Mouse (Mus musculus): ENCODE results near the gene Fam229b.

The Fam229b gene

DNA sequence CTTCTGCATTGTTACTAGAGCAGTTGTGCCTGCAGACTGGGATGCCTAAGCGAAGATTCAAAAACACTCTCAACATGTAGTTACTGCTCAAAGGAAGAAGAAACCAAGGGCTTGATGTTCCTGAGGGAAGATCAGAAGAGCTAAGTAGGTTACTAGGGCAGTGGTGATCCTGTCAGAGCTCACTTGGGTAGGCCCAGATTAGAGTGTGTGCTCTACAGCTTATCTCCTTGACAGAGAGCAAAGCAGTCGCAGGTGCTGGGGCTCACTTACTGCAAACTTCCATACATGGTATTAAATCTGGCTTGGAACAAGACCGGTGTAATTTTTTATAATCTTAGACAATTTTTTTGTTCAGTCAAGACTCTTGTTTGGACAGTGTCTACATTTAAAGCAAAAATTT, 4.1 kb upstream of the Fam229b start:
- in situ Hi-C loops (cut with MseI, MboI): no loop called here

DNA sequence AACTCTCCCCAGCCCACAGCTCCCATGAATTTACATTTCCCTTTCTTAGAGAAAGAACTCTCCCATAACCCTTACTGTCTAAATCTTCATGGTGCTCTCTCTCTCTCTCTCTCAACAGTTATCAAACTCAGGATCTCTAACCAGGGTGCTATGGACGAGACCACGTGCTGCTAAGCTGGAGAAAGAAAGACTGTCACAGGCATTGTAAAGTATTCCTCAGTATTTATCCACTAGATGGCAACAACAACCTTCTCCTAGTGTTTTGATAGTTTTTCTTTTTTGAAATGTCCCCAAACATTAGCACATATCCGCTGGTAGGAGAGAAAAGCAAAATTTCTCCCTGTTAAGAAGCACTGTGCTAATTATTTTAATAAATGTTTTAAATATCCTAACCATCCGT, 12.3 kb downstream of the Fam229b start:
- in situ Hi-C loops (cut with MseI, MboI): no loop called here

DNA sequence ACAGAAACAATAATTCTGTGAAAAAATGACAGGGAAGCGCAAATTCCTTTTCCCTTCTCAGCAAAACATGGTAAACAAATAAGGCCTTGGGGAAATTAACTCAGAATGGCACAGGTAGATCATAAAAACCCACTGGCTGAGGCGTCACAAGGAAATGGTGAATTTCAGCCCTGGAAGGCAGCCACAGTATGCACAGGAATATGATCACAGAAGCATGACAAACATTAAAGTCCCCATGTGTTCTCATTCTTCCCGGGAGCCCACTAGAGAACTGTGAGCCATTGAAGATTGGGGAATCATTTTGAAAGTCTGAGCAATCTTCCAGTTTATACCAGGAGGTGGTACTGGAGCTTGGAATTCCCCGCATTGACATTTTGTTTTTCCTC, 24.2 kb downstream of the Fam229b start:
- in situ Hi-C loops (cut with MseI, MboI): no loop called here

DNA sequence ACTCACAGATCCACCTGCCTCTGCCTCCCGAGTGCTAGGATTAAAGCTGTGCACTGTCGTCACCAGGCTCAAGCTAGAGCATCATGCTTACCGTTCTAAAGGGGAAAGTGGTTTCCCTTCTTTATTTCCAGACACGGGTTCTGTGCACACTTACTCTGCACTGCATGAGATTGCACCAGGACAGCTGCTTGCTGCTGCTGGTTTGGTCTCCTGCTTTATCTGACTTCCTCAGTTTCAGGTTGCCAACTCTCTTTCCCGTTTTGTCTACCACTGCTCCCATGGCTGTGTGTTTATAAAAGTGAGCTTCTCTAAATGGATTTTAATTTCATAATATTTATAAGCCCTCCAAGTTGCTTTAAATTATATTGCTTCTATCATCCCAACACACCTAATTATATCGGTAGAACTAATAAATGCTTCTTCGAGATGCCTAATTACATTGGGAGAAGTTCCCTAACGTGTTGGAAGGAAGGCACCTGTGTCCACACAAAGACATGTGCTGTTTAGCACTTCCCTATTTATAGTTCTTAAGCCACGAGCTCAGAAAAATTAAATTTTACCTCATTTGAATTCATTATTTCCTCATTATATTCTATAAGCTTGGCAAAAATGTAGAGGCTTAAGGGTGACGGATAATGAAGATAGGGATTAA, 24.8 kb downstream of the Fam229b start:
- in situ Hi-C loops (cut with MseI, MboI): no loop called here

DNA sequence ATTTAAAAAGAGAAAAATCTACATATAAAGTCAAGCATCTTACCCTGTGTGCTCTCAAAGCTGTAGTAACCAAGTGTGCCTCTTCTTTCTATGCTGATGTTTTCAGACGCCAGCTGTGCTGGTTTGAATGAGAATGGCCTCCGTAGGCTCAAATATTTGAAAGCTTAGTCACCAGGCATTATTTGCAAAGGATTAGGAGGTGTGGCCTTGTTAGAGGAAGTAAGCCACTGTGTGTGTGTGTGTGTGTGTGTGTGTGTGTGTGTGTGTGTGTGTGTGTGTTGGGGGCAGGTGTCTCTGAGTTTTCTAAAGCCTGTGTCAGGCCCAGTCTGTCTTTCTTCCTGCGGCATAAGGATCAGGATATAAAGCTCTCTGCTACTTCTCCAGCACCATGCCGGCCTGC, 26.8 kb downstream of the Fam229b start:
- in situ Hi-C loops (cut with MseI, MboI): no loop called here

DNA sequence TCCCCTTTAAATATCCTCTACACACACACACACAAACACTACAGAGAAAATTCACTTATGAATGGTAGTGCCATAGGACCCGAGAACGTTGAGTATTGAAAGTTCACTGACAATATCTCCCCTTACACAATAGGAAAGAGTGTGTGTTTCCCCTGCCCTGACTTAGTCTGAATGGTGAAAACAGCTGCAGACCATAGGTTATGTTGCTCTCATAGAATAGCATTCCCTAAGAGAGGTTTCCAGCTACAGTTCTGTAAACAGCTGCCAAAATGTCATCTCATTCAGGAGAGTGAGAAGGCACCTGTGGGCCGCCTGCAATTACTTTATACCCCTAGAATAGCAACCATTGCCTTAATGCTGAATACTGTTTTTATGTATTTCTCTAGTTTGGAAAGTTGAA, 27.3 kb downstream of the Fam229b start:
- in situ Hi-C loops (cut with MseI, MboI): no loop called here

DNA sequence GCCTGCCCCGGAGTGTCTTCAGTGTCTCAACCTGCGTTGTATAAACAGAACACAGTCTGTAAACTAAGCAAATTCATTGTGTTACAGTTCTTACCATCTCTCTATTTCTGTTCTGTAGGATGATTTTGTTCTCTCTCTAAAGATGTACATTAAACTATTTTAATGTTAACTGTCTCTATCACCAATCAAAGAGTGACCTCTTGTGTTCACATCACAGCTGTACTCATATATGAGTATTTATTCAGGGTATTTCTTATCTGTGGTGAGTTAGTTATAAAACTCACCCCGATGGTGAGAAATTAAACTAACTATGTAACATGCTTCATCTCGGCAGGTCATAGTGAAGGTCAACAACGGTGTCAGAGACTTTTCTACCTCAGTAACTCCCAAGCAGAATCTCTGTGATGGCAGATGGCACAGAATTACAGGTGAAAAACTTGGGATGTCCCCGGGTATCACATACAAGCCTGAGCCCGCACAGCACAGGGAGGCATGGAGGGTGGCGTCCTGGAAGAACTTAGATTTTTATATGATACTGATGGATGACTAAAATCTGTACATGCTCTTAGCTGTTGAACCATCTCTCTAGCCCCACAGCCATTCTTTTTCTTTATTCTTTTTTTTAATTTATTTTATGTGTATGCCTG, 28.8 kb downstream of the Fam229b start:
- in situ Hi-C loops (cut with MseI, MboI): no loop called here

DNA sequence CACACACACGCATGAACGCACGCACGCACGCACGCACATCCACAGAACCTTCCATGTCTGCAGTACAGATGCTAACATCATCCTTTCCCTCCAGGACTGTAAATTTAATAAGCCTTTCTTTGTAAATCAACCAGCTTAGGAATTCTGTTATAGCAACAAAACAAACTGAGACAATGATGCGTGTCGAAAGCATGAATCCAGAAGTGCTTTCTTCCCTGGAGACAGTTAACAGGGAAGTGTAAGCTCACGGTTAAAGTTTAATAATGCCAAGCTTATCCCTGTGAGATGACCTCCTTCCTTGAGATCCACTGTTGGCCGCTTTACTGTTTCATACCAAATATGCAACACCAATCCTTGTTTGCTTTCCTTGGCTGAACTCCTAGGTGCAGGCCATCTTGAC, 35.0 kb downstream of the Fam229b start:
- in situ Hi-C loops (cut with MseI, MboI): no loop called here

DNA sequence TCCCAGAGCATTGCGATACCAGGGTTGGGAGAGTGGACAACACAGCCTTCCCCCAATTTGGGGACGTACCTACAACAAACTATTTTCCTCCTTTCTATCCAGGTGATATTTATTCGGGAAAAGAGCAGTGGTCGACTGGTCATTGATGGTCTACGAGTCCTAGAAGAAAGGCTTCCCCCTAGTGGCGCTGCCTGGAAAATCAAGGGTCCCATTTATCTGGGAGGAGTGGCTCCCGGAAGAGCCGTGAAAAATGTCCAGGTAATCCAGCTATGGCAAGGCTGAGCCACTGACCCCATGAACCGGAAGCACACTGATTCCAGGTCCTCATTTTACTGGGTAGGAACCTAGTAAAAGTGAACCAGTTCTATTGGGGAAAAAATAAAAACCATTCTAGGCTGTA, 36.7 kb downstream of the Fam229b start:
- in situ Hi-C loops (cut with MseI, MboI): no loop called here

DNA sequence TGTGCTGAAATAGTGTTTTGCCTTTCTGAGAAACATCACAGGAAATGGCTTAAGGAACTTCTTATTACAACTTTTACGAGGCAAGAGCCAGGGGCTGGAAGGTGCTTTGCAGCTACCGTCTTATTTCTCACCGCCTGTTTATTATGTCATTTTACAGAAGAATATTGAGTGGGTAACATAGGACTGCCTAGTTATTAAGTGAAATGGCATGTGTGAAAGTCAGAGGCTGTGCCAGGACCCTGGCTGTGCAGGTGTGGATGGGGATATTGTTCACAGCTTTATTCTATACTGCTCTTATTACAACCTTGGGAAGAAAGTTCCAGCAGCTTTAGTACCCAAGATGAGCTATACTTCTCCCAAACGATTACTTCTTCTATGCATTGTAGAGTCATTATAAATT, 61.7 kb downstream of the Fam229b start:
- in situ Hi-C loops (cut with MseI, MboI): no loop called here
